Mouse (Mus musculus): ENCODE results near the gene Dpep3. TPM values are rescaled to one million over a fixed set of nuclear protein-coding genes. Genes with fewer than 3 reads are reported as not detected.
A peak's percentile ranks its signal among the peaks of the same experiment; 100 is the strongest.
"Not testable (repeated sequence)": the region's sequence is repeated elsewhere in the genome, so short reads cannot be mapped to it uniquely, and the experiment has no call there.

The Dpep3 gene
- polyA plus RNA-seq, 1 experiment from 2014 or later = not detected

- no peak overlapping the region for H3K9ac ChIP-seq
- no peaks in the 10 kb centered on the region for H3K9me3 ChIP-seq
- no peak overlapping the region for H3K4me3 ChIP-seq (replicated peaks)
- H3K36me3 ChIP-seq = no peaks in the 10 kb centered on the region
- 76% methylated on average over 8 of the region's 8 CpGs for WGBS
- ATAC-seq = no peak
- H3K27ac ChIP-seq = no peak overlapping the region
- no peak overlapping the region for H3K4me2 ChIP-seq (replicated peaks)
- H3K27me3 ChIP-seq (replicated peaks) = no peaks in the 10 kb centered on the region
- no peaks in the 10 kb centered on the region; the same call in 1 of the 2 replicates for H3K4me1 ChIP-seq (replicated peaks)
These were observed 25.4 kb upstream of the Dpep3 start for GRCm38 (mm10) chr8:106004538-106005207.

DNA sequence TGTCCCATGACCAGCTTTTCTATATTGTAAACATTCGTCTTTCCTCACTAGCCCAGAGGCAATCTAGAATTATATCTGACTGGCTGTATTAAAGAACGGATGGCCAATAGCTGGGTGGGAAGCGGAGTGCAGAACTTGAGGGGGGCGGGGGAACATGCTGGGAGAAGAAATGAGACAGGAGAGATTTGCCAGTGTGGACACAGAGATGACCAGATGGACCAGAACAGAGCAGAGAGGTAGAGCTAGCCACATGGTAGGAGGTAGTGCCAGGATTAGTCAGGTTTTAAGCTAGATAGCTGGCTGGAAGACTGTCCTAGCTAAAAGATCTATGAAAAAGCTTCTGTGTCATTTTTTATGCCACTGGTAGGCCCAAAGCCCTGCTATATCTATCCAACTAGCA lies 22.7 kb upstream of the Dpep3 start:
- Histone ChIP-seq H3K9ac (no peak overlapping the region), H3K27ac (no peak overlapping the region), H3K4me2 (replicated peaks) (no peak overlapping the region), H3K4me1 (replicated peaks) (no peaks in the 10 kb centered on the region), H3K4me3 (replicated peaks) (no peak overlapping the region), H3K27me3 (replicated peaks) (no peaks in the 10 kb centered on the region), H3K9me3 (no peaks in the 10 kb centered on the region), H3K36me3 (no peaks in the 10 kb centered on the region)
- 82% methylated on average over 4 of the region's 4 CpGs for WGBS
- ATAC-seq = no peak

- H3K36me3 ChIP-seq = no peaks in the 10 kb centered on the region
- no peak overlapping the region for H3K4me2 ChIP-seq (replicated peaks)
- H3K4me1 ChIP-seq (replicated peaks) = no peaks in the 10 kb centered on the region
- no peaks in the 10 kb centered on the region for H3K27me3 ChIP-seq (replicated peaks)
- H3K27ac ChIP-seq = no peak overlapping the region
- H3K9ac ChIP-seq = no peak overlapping the region
- H3K4me3 ChIP-seq (replicated peaks) = no peak overlapping the region
- WGBS = 82% methylated on average over 2 of the region's 2 CpGs
- H3K9me3 ChIP-seq = no peaks in the 10 kb centered on the region
- ATAC-seq = no peak
These were observed 19.7 kb upstream of the Dpep3 start for GRCm38 (mm10) chr8:105998971-105999370.

- Histone ChIP-seq H3K4me3 (replicated peaks) (no peak overlapping the region), H3K9ac (no peak overlapping the region), H3K27ac (no peak overlapping the region), H3K36me3 (no peaks in the 10 kb centered on the region), H3K4me2 (replicated peaks) (no peak overlapping the region), H3K4me1 (replicated peaks) (0 out of 2 replicates have a peak, but pooled peaks cover 2% of the 10 kb centered on the region), H3K27me3 (replicated peaks) (no peaks in the 10 kb centered on the region), H3K9me3 (no peaks in the 10 kb centered on the region)
- WGBS = 70% methylated on average over 7 of the region's 7 CpGs
- no peak for ATAC-seq
These were observed 17.1 kb upstream of the Dpep3 start for GRCm38 (mm10) chr8:105996359-105996758.

DNA sequence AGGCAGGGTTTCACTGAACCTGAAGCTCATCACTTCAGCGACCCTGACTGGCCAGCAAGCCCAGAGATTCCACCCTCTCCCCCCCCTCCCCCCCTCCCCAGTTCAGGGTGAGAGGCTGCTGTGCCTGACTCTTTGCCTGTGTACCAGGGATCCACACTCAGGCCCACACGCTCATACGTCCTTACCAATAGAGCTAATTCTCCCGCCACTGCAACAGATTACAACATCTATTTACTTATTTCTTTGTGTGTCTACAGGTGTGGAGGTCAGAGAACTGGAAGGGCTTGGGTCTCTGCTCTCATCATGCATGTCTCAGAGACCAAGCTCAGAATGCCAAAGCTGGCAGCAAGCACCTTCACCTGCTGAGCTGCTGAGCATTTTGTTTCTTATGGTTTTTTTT lies 14.0 kb upstream of the Dpep3 start:
- ATAC-seq = no peak
- no peaks in the 10 kb centered on the region for H3K27me3 ChIP-seq (replicated peaks)
- 63% methylated on average over 4 of the region's 4 CpGs for WGBS

GRCm38 (mm10) chr8:105992499-105992898 lies 13.3 kb upstream of the Dpep3 start:
- Histone ChIP-seq H3K4me3 (replicated peaks) (no peak overlapping the region), H3K27me3 (replicated peaks) (no peaks in the 10 kb centered on the region), H3K4me2 (replicated peaks) (no peak overlapping the region), H3K27ac (no peak overlapping the region), H3K4me1 (replicated peaks) (peaks cover 6% of the 10 kb centered on the region; the same call in 1 of the 2 replicates), H3K9ac (no peak overlapping the region), H3K36me3 (no peaks in the 10 kb centered on the region), H3K9me3 (no peaks in the 10 kb centered on the region)
- no peak for ATAC-seq
- WGBS = 53% methylated on average over 5 of the region's 5 CpGs

More for the DNA sequence above, 14.0 kb upstream of the Dpep3 start:
- H3K9ac ChIP-seq = no peak overlapping the region
- H3K27ac ChIP-seq = no peak overlapping the region
- H3K36me3 ChIP-seq = no peaks in the 10 kb centered on the region
- H3K4me3 ChIP-seq (replicated peaks) = no peak overlapping the region
- no peak overlapping the region for H3K4me2 ChIP-seq (replicated peaks)
- peaks cover 6% of the 10 kb centered on the region; the same call in 1 of the 2 replicates for H3K4me1 ChIP-seq (replicated peaks)
- H3K9me3 ChIP-seq = no peaks in the 10 kb centered on the region

GRCm38 (mm10) chr8:105991546-105991945 lies 12.3 kb upstream of the Dpep3 start:
- WGBS = 65% methylated on average over 2 of the region's 2 CpGs
- Histone ChIP-seq H3K9ac (no peak overlapping the region), H3K4me2 (replicated peaks) (peak overlapping the region; percentile 38; the same call in 1 of the 2 replicates), H3K9me3 (no peaks in the 10 kb centered on the region), H3K4me3 (replicated peaks) (no peak overlapping the region), H3K27ac (no peak overlapping the region), H3K27me3 (replicated peaks) (no peaks in the 10 kb centered on the region), H3K36me3 (no peaks in the 10 kb centered on the region), H3K4me1 (replicated peaks) (peaks cover 6% of the 10 kb centered on the region; the same call in 1 of the 2 replicates)
- no peak for ATAC-seq

DNA sequence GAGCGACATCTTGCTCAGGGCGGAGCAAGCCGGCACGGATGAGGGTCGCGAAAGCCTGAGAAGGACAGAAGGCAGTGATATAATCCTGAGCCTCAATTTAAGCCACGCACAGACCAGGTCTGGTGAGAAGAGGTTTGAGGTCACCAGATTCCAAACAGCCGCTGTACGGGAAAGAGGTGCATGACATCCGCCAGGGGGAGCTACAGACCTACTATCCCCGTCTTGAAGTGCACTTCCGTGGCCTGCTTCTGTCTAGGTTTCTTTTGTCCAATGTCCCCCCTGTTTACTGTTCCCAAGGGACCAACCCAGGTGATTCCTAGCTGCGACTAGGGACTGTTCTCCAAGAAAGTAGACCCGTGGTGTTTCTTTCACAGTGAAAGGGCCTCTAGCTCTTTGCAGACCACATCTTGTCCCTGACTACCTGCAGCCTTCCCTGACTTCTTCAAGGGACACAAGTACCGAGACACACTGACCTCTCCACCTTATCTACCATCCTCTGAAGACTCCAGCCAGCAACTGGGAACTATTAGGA lies 11.7 kb upstream of the Dpep3 start, which contains the start of gene Dus2:
Gene Dus2 (plus strand): TSS at position 482 of the 532 bp plus-strand sequence.
- no peak within 1 kb of the TSS for H3K27ac ChIP-seq
- peak within 1 kb of the TSS; percentile 38 for H3K4me2 ChIP-seq (replicated peaks)
- peak; percentile 88 for ATAC-seq
- H3K9me3 ChIP-seq = no peaks in the 10 kb centered on the region
- no peak within 1 kb of the TSS for H3K9ac ChIP-seq
- H3K27me3 ChIP-seq (replicated peaks) = no peaks in the 10 kb centered on the region
- H3K4me3 ChIP-seq (replicated peaks) = no peak within 1 kb of the TSS
- no peaks in the 10 kb centered on the region for H3K36me3 ChIP-seq
- H3K4me1 ChIP-seq (replicated peaks) = peaks cover 6% of the 10 kb centered on the region; the same call in 1 of the 2 replicates
- WGBS = 10% methylated on average over 15 of the region's 15 CpGs

DNA sequence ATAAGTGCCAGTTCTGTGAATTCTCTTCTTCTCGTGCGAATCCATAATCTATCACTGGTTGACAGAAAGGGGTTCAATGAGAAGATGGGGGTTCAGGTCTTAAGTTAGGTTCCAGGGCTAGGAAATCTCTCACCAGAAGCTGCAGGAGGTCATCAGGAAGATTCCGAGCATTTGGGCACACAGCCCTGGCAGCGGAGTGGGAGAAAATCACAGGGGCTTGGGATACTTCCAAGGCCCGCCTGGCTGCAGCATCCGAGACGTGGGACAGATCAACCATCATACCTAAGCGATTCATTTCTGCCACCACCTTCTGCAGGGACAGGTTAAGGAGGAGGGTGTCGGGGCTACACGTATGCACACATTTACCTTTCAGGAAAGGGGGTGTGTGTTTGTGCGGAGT lies 9.3 kb upstream of the Dpep3 start:
- H3K9me3 ChIP-seq = no peaks in the 10 kb centered on the region
- no peaks in the 10 kb centered on the region for H3K36me3 ChIP-seq
- no peak overlapping the region for H3K4me2 ChIP-seq (replicated peaks)
- WGBS = 83% methylated on average over 11 of the region's 11 CpGs
- H3K27me3 ChIP-seq (replicated peaks) = no peaks in the 10 kb centered on the region
- ATAC-seq = no peak
- no peak overlapping the region for H3K9ac ChIP-seq
- H3K4me3 ChIP-seq (replicated peaks) = no peak overlapping the region
- H3K4me1 ChIP-seq (replicated peaks) = peaks cover 6% of the 10 kb centered on the region; the same call in 1 of the 2 replicates
- H3K27ac ChIP-seq = no peak overlapping the region

DNA sequence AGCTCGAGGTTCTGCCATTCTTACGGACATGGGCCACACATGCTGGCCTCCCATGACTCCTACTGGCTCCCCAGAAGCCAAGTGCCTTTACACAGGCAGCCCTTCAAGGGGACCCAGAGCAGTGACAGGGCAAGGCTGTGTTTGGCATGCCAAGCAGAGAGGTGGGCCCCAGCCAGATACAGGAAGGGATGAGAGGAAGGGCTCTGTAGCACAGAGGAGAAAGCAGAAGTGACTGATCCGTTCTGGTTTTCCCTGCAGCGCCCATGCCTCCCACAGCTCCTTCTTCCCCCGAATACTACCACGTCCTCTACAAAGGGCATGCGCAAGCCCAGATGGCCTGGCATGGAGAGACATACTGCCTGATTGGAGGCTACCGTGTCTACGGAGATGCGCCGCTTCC lies 4.2 kb upstream of the Dpep3 start:
- not testable (repeated sequence) for ATAC-seq; H3K9ac ChIP-seq; H3K27ac ChIP-seq; H3K36me3 ChIP-seq; H3K4me1 ChIP-seq (replicated peaks); H3K9me3 ChIP-seq; H3K27me3 ChIP-seq (replicated peaks); H3K4me2 ChIP-seq (replicated peaks); H3K4me3 ChIP-seq (replicated peaks)
- 75% methylated on average over 10 of the region's 11 CpGs for WGBS

DNA sequence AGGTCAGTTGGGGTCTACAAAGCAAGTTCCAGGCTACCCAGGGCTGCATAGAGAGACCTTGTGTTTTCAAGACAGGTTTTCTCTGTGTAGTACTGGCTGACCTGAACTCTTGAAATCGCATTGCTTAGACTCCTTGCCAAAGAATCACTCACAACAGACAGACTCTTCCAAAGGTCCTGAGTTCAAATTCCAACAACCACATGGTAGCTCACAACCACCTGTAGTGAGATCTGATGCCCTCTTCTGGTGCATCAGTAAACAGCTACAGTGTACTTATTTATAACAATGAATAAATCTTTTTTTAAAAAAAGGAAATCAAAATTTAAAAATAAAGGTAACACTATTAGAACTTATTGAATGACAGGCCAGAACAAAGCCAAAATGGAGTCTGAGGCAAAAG lies 1.9 kb upstream of the Dpep3 start:
- Histone ChIP-seq H3K4me2 (replicated peaks) (no peak overlapping the region), H3K27ac (no peak overlapping the region), H3K4me3 (replicated peaks) (no peak overlapping the region), H3K4me1 (replicated peaks) (no peaks in the 10 kb centered on the region), H3K36me3 (no peaks in the 10 kb centered on the region), H3K27me3 (replicated peaks) (no peaks in the 10 kb centered on the region), H3K9ac (no peak overlapping the region), H3K9me3 (no peaks in the 10 kb centered on the region)
- ATAC-seq = no peak
- WGBS = 95% methylated on average over 1 of the region's 1 CpGs

GRCm38 (mm10) chr8:105975363-105975762 lies 3.9 kb downstream of the Dpep3 start:
- 71% methylated on average over 7 of the region's 7 CpGs for WGBS

More at GRCm38 (mm10) chr8:105975363-105975762, 3.9 kb downstream of the Dpep3 start:
- H3K9ac ChIP-seq = no peak overlapping the region
- H3K9me3 ChIP-seq = no peaks in the 10 kb centered on the region
- H3K4me3 ChIP-seq (replicated peaks) = no peak overlapping the region
- no peaks in the 10 kb centered on the region for H3K4me1 ChIP-seq (replicated peaks)
- H3K27ac ChIP-seq = no peak overlapping the region
- no peak for ATAC-seq
- H3K27me3 ChIP-seq (replicated peaks) = no peaks in the 10 kb centered on the region
- H3K36me3 ChIP-seq = no peaks in the 10 kb centered on the region
- H3K4me2 ChIP-seq (replicated peaks) = no peak overlapping the region
